Mouse (Mus musculus) megakaryocyte, embryonic 14.5 days (primary cell): Measurements from ENCODE around the gene Als2cr12.

ENCODE experiments used
- FLI1 ChIP-seq: IDR thresholded peaks from 2 replicates; pipeline ENCODE4 v1.6.1; 2012; ENCODE audit warnings: low read length, inconsistent platforms, mixed read lengths
- GATA1 ChIP-seq: IDR thresholded peaks from 3 replicates; pipeline ENCODE4 v1.6.1; 2012; ENCODE audit warnings: mixed read lengths, low read length, inconsistent platforms, borderline replicate concordance

GRCm38 (mm10) chr1:58621251-58621650 lies 74.5 kb downstream of the Als2cr12 start:
- TF ChIP-seq GATA1 (no peak), FLI1 (no peak)
